Mouse (Mus musculus): ENCODE measurements around the gene Olfr358. TPM values are rescaled to one million over a fixed set of nuclear protein-coding genes. Genes with fewer than 3 reads are reported as not detected.

The Olfr358 gene
- total RNA-seq (2023): not detected

DNA sequence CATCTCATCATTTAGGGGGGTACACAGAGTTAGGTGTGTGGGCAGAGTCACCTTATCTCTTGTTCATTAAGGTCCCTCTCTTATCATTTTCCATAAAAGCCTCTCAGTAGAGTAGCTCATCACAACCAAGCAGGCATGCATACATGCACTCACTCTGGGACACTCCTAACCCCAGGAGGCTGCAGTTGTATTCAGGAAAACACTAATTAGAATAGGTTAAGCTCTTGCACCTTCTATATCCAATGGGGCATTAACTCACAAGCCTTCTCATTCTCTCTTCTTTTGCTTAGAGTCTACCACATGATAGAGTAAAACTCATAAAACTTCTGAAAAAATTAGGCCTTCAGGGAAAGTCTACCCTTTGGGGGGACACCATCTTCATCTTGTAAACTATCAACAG lies at the start of gene Olfr358:
Gene Olfr358, minus strand, starts transcription at position 101 of the 400 bp plus-strand sequence.

DNA sequence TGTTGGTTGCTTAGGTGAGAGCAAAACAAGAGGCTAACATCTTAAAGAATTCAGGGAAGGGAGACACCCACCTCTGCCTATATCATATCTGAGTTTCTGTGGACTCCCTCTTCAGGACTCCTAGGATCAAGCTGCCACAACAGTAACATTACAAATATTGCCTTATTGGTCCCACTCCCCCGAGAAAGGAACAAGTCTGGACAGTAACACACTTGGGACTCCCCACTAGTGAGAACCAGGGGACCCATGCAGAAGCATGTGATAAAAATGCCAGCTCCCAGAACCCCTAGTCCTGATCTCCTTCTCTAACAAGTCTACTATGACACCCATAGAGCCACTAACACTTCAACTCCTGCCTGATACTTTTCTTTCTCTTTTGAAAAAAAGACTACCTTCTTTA lies 15.6 kb downstream of the Olfr358 start, which contains the start of gene Olfr357:
Gene Olfr357, plus strand, starts transcription at position 301 of the 400 bp plus-strand sequence.

Other genes with a start within 250 kb of the Olfr358 start
- gene Olfr348, start 225.1 kb downstream of the Olfr358 start, total RNA-seq (2023): not detected
- gene Olfr50, start 218.8 kb downstream of the Olfr358 start, total RNA-seq (2023): not detected
- not detected for gene Olfr3, start 192.3 kb downstream of the Olfr358 start, total RNA-seq (2023)
- not detected for gene Olfr350, start 163.0 kb downstream of the Olfr358 start, total RNA-seq (2023)
- not detected for gene Olfr351, start 146.7 kb downstream of the Olfr358 start, total RNA-seq (2023)
- not detected for gene Olfr352, start 140.9 kb downstream of the Olfr358 start, total RNA-seq (2023)
- not detected for gene Olfr353, start 116.4 kb downstream of the Olfr358 start, total RNA-seq (2023)
- not detected for gene Olfr354, start 103.7 kb downstream of the Olfr358 start, total RNA-seq (2023)
- gene Olfr355, start 80.4 kb downstream of the Olfr358 start, total RNA-seq (2023): not detected
- gene Olfr356, start 72.2 kb downstream of the Olfr358 start, total RNA-seq (2023): not detected
- gene Olfr357, start 15.5 kb downstream of the Olfr358 start, total RNA-seq (2023): not detected
- not detected for gene Olfr360, start 56.4 kb upstream of the Olfr358 start, total RNA-seq (2023)
- gene Olfr361, start 80.0 kb upstream of the Olfr358 start, total RNA-seq (2023): not detected
- gene Olfr362, start 108.6 kb upstream of the Olfr358 start, total RNA-seq (2023): not detected
- not detected for gene Olfr364-ps1, start 130.0 kb upstream of the Olfr358 start, total RNA-seq (2023)
- gene Olfr365, start 178.9 kb upstream of the Olfr358 start, total RNA-seq (2023): not detected
- gene Olfr366, start 202.2 kb upstream of the Olfr358 start, total RNA-seq (2023): not detected